In the genomic region with DNA sequence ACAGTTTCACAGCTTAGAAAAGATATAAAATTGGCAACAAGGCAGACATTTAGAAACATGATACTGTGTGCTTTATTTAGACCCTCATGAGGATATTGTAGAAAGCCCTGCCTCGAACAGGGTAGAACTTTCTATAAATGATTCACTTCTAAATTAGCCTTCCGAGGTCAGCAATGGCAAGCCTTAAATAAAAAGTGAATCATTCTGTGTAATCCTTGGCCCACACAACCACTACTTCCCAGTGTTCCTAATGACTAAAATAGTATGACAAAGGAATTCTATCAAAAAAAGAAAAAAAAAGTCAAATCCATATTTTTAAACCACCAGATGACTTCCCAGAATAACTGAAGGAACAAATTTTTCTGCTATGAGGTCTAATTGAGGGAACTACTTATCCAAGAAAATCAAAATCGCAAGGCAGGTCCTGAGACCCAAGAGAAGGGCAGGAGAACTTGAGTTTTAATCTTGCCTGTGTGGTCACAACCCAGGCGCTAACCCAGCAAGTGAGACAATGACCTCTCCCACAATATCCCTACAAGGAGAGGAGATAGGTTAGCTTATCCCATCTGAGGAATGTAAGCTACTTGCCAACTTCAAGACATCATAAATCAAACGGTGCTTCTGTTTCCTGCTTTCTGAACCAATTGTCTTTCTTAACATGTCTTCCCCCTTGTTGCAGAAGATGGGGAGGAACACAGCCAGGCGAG, we compare ENCODE assay signal across 13 mouse cellular contexts. TPM values are rescaled to one million over a fixed set of nuclear protein-coding genes. Genes with fewer than 3 reads are reported as not detected.
A peak's percentile ranks its signal among the peaks of the same experiment; 100 is the strongest.
DNase-seq lines count a peak whose midpoint lies in the region; ATAC-seq and TF ChIP-seq lines count a peak whose summit lies in the region.
"Had no signal": no experiment of that assay in that cellular context is flagged by ENCODE, and none has a peak within 500 bp of the region (broad histone marks: within the 10 kb centered on the region; RNA-seq: fewer than 3 reads in every experiment).

No protein-coding gene starts in this region.

- TF ChIP-seq CTCF in Patski (IDR thresholded peaks at IDR 0.05) = no peak

- H3K4me3 ChIP-seq in intestine, embryonic 16.5 days (ENCODE audit: low read length) = no peak overlapping the region
- no peak overlapping the region for H3K4me3 ChIP-seq in midbrain, embryonic 13.5 days (replicated peaks)
- H3K4me3 ChIP-seq: limb, embryonic 13.5 days; neural tube, embryonic 12.5 days had no signal

- POLR2A ChIA-PET in Patski (lab: Charles Lee) = interaction anchor here (0.6 to 1.3 kb wide), 4 partner anchors 12 to 48 kb away, joined by 3 to 6 read pairs (median 4); no protein-coding TSS in a partner anchor

- no peaks in the 10 kb centered on the region for H3K36me3 ChIP-seq in intestine, embryonic 16.5 days (ENCODE audit: control insufficient read depth, insufficient read depth, low read length)
- H3K36me3 ChIP-seq in midbrain, embryonic 13.5 days = no peaks in the 10 kb centered on the region
- H3K36me3 ChIP-seq: limb, embryonic 13.5 days; neural tube, embryonic 12.5 days had no signal

- no peak overlapping the region for H3K4me2 ChIP-seq in intestine, embryonic 16.5 days (ENCODE audit: low read depth, low read length)
- no peak overlapping the region for H3K4me2 ChIP-seq in midbrain, embryonic 13.5 days (replicated peaks)
- H3K4me2 ChIP-seq: hindbrain, embryonic 14.5 days; limb, embryonic 13.5 days; neural tube, embryonic 12.5 days had no signal

- CTCF ChIA-PET in Patski (lab: Charles Lee) = interaction anchor here (0.8 to 2.4 kb wide), 8 partner anchors 12 to 66 kb away, joined by 3 to 11 read pairs (median 4); no protein-coding TSS in a partner anchor

- H3K9me3 ChIP-seq in intestine, embryonic 16.5 days (ENCODE audit: control insufficient read depth, low read length) = no peaks in the 10 kb centered on the region
- H3K9me3 ChIP-seq in midbrain, embryonic 13.5 days = no peaks in the 10 kb centered on the region
- H3K9me3 ChIP-seq: limb, embryonic 13.5 days; neural tube, embryonic 12.5 days had no signal

- H3K27ac ChIP-seq in intestine, embryonic 16.5 days (ENCODE audit: low read length) = no peak overlapping the region
- no peak overlapping the region for H3K27ac ChIP-seq in midbrain, embryonic 13.5 days
- H3K27ac ChIP-seq: hindbrain, embryonic 14.5 days; limb, embryonic 13.5 days; neural tube, embryonic 12.5 days had no signal

- no peaks in the 10 kb centered on the region for H3K27me3 ChIP-seq in Patski
- H3K27me3 ChIP-seq in intestine, embryonic 16.5 days (replicated peaks; ENCODE audit: control insufficient read depth, insufficient read depth, low read length) = no peaks in the 10 kb centered on the region
- H3K27me3 ChIP-seq in midbrain, embryonic 13.5 days = no peaks in the 10 kb centered on the region
- H3K27me3 ChIP-seq: limb, embryonic 13.5 days; neural tube, embryonic 12.5 days had no signal

- DNase-seq in kidney, adult 9 months = peak; percentile 57
- no peak for DNase-seq in kidney, postnatal 10 days
- DNase-seq in 3T3-L1 (ENCODE audit: low read depth, low spot score) (peak; percentile 89), Patski (ENCODE audit: low read depth, low spot score) (peak; percentile 89)
- DNase-seq in cerebellum, adult 9-10 months = no peak
- DNase-seq: retina, postnatal 1 day; thymus, postnatal 25 days had no signal

- peak; percentile 83 for ATAC-seq in Patski
- 0 out of 2 replicates have a peak, but pooled peaks have one; percentile 43 for ATAC-seq in intestine, embryonic 16.5 days
- no peak for ATAC-seq in midbrain, embryonic 13.5 days
- ATAC-seq: activated CD4-positive, CD25-positive, alpha-beta regulatory T cell, adult 4 months had no signal

- peaks cover 15% of the 10 kb centered on the region for H3K4me1 ChIP-seq in intestine, embryonic 16.5 days (ENCODE audit: control insufficient read depth, insufficient read depth, low read length)
- H3K4me1 ChIP-seq in midbrain, embryonic 13.5 days (replicated peaks) = no peaks in the 10 kb centered on the region
- H3K4me1 ChIP-seq: neural tube, embryonic 12.5 days had no signal

- 46% methylated on average over 6 of the region's 6 CpGs for WGBS in intestine, embryonic 16.5 days
- 89% methylated on average over 6 of the region's 6 CpGs for WGBS in midbrain, embryonic 13.5 days

- H3K9ac ChIP-seq in intestine, embryonic 16.5 days (ENCODE audit: low read depth, low read length) = no peak overlapping the region
- H3K9ac ChIP-seq in midbrain, embryonic 13.5 days (replicated peaks) = no peak overlapping the region
- H3K9ac ChIP-seq: hindbrain, embryonic 14.5 days; limb, embryonic 13.5 days; neural tube, embryonic 12.5 days had no signal

- in situ Hi-C loops in Patski (cut with MboI; ENCODE audit: low pct_unique_long_range_greater_than_20kb) = no loop called here

RNA-seq across cellular contexts. Expression of a gene that starts 22.9 kb away (rescaled TPM):
- polyA plus RNA-seq in Patski (2021) = 0.21 TPM
- polyA plus RNA-seq in intestine, embryonic 16.5 days (2015; fragmentation: Nextera tagmentation; extraction: Ambion mirVana) = 244 TPM in 2 replicates
- 3.4 and 5.3 TPM in 2 replicates for polyA plus RNA-seq in midbrain, embryonic 13.5 days (2015; fragmentation: Nextera tagmentation; extraction: Ambion mirVana)
- polyA plus RNA-seq: activated CD4-positive, CD25-positive, alpha-beta regulatory T cell, adult 4 months had no signal

Comparison
In these comparisons a context has a peak if more than half of its experiments do, and no peak if none do; other contexts are left out.
1. DNase-seq: peak in kidney, adult 9 months (single experiment), 3T3-L1 (single experiment) and Patski (single experiment); none in kidney, postnatal 10 days (single experiment) and cerebellum, adult 9-10 months (single experiment).
2. RNA of a gene that starts 22.9 kb away (polyA plus RNA-seq): 244 TPM in intestine, embryonic 16.5 days; 3.4 to 5.3 TPM in midbrain, embryonic 13.5 days and 0.21 TPM in Patski (single experiment); every median in the first group is over 10 times any median in the second.